Mouse (Mus musculus) C2C12 (cell line): ENCODE data around the gene Zfp248. TPM values are rescaled to one million over a fixed set of nuclear protein-coding genes. Genes with fewer than 3 reads are reported as not detected.

ENCODE experiments used
- H3K27me3 ChIP-seq: one replicate; pipeline ENCODE4 v1.6.1; 2011; ENCODE audit not compliant: control insufficient read depth, insufficient read depth, insufficient read length
- H3K36me3 ChIP-seq: one replicate; pipeline ENCODE4 v1.6.1; 2011; ENCODE audit not compliant: control insufficient read depth, insufficient read depth
- H3K4me3 ChIP-seq: one replicate; pipeline ENCODE4 v1.5.1; 2011; ENCODE audit warnings: mild to moderate bottlenecking, control low read depth; ENCODE audit not compliant: poor library complexity, insufficient read depth, severe bottlenecking
- H3K79me2 ChIP-seq: one replicate; pipeline ENCODE4 v1.6.1; 2011; ENCODE audit not compliant: control insufficient read depth, insufficient read depth
- H3K79me3 ChIP-seq: one replicate; pipeline ENCODE4 v1.6.1; 2011; ENCODE audit warnings: low read depth, control low read depth
- H3ac ChIP-seq: one replicate; pipeline ENCODE3; 2011; ENCODE audit warnings: low read depth; ENCODE audit not compliant: control insufficient read depth, insufficient read length
- CEBPB ChIP-seq: IDR thresholded peaks from one replicate; pipeline ENCODE4 v1.6.1; 2011; ENCODE audit warnings: low read depth, mild to moderate bottlenecking, control low read depth, moderate library complexity
- CTCF ChIP-seq: IDR thresholded peaks from one replicate; pipeline ENCODE4 v1.5.1; 2011; ENCODE audit not compliant: control insufficient read depth, insufficient read depth, insufficient read length
- FOSL1 ChIP-seq: IDR thresholded peaks from one replicate; pipeline ENCODE4 v1.8.0; 2011; ENCODE audit warnings: mild to moderate bottlenecking, low read length; ENCODE audit not compliant: poor library complexity, insufficient read depth, severe bottlenecking
- MAX ChIP-seq: IDR thresholded peaks from one replicate; pipeline ENCODE4 v1.6.1; 2011; ENCODE audit warnings: mild to moderate bottlenecking, control low read depth
- MYOD1 ChIP-seq: IDR thresholded peaks from one replicate; pipeline ENCODE4 v1.6.1; 2011; ENCODE audit warnings: low read depth; ENCODE audit not compliant: control insufficient read depth, insufficient read length
- MYOG ChIP-seq: IDR thresholded peaks from one replicate; pipeline ENCODE4 v1.6.1; 2011; ENCODE audit not compliant: control insufficient read depth, insufficient read length; ENCODE audit errors: extremely low read depth
- USF1 ChIP-seq: IDR thresholded peaks from one replicate; pipeline ENCODE4 v1.6.1; 2011; ENCODE audit warnings: low read depth, mild to moderate bottlenecking, control low read depth, moderate library complexity
- microRNA-seq: library from miRNA; unstranded; fragments of <30 nt; microRNA quantifications from one replicate; pipeline ENCODE4, GENCODE M21; 2019; ENCODE audit warnings: borderline microRNAs expressed
- polyA plus RNA-seq: library from polyadenylated mRNA; unstranded; fragments of >200 nt; fragmentation: generic; extraction: Trizol; gene quantifications from one replicate; pipeline ENCODE4 v1.2.1, GENCODE M21; 2012; ENCODE audit warnings: missing spikeins

Zfp248 gene
- polyA plus RNA-seq, 1 experiment: 1.2 TPM

- TF ChIP-seq FOSL1 (no peak), CTCF (no peak), CEBPB (no peak), MYOD1 (no peak), MYOG (no peak), MAX (no peak)
- no peaks in the 10 kb centered on the region for H3K27me3 ChIP-seq
- peaks cover 34% of the 10 kb centered on the region for H3K36me3 ChIP-seq
- H3K79me2 ChIP-seq: peaks cover 4% of the 10 kb centered on the region
- no peak overlapping the region for H3ac ChIP-seq
- H3K4me3 ChIP-seq: no peak overlapping the region
- no peaks in the 10 kb centered on the region for H3K79me3 ChIP-seq
Observed at GRCm38 (mm10) chr6:118381234-118381633, 74.1 kb downstream of the Zfp248 start.

- H3K79me2 ChIP-seq: peaks cover 4% of the 10 kb centered on the region
- TF ChIP-seq MYOG (no peak), CTCF (no peak), MYOD1 (no peak), USF1 (no peak), MAX (no peak), CEBPB (no peak), FOSL1 (no peak)
- no peak overlapping the region for H3K4me3 ChIP-seq
- H3K27me3 ChIP-seq: no peaks in the 10 kb centered on the region
- no peak overlapping the region for H3ac ChIP-seq
- H3K79me3 ChIP-seq: no peaks in the 10 kb centered on the region
- peaks cover 28% of the 10 kb centered on the region for H3K36me3 ChIP-seq
Observed at GRCm38 (mm10) chr6:118380630-118381029, 74.7 kb downstream of the Zfp248 start.

- H3K4me3 ChIP-seq: no peak overlapping the region
- H3ac ChIP-seq: no peak overlapping the region
- H3K79me3 ChIP-seq: no peaks in the 10 kb centered on the region
- H3K27me3 ChIP-seq: peaks cover under 1% of the 10 kb centered on the region
- H3K79me2 ChIP-seq: no peaks in the 10 kb centered on the region
- TF ChIP-seq FOSL1 (no peak), CTCF (peak; percentile 73)
- peaks cover 24% of the 10 kb centered on the region for H3K36me3 ChIP-seq
Observed at GRCm38 (mm10) chr6:118379451-118380167, 75.7 kb downstream of the Zfp248 start.

GRCm38 (mm10) chr6:118377611-118378010, 77.7 kb downstream of the Zfp248 start:
- Histone ChIP-seq H3ac (no peak overlapping the region), H3K27me3 (peaks cover 3% of the 10 kb centered on the region), H3K4me3 (no peak overlapping the region), H3K79me3 (no peaks in the 10 kb centered on the region), H3K79me2 (no peaks in the 10 kb centered on the region), H3K36me3 (peaks cover 4% of the 10 kb centered on the region)
- TF ChIP-seq FOSL1: no peak
- TF ChIP-seq MYOG: no peak
- no peak for TF ChIP-seq CTCF
- no peak for TF ChIP-seq MAX
- no peak for TF ChIP-seq USF1
- no peak for TF ChIP-seq MYOD1
- TF ChIP-seq CEBPB: no peak

Small RNA genes lying within 50 kb of the gene (microRNA-seq; reads per million reads assigned to microRNA genes)
- gene Gm25953: not detected

Other genes starting within 250 kb of the Zfp248 start
- gene Bms1, start 36.1 kb downstream of the Zfp248 start, polyA plus RNA-seq: 20.5 TPM
- 2.7 TPM for gene Zfp9, start 23.8 kb upstream of the Zfp248 start, polyA plus RNA-seq
- gene Ankrd26, start 106.7 kb upstream of the Zfp248 start, polyA plus RNA-seq: 1.6 TPM